Mouse (Mus musculus): ENCODE results near the gene 1300017J02Rik. TPM values are rescaled to one million over a fixed set of nuclear protein-coding genes. Genes with fewer than 3 reads are reported as not detected.
A peak's percentile ranks its signal among the peaks of the same experiment; 100 is the strongest.

1300017J02Rik gene
- polyA plus RNA-seq, 1 experiment from 2014 or later: not detected

GRCm38 (mm10) chr9:103230151-103230951 is 74.5 kb downstream of the 1300017J02Rik start, which contains the start of the genes Gm20425 and Trf:
Gene Gm20425 (minus strand): TSS chr9:103230307.
Gene Trf (minus strand): TSS chr9:103230444.
- Histone ChIP-seq H3K27me3 (ENCODE audit: control insufficient read depth, insufficient read depth, low read depth, low read length) (no peaks in the 10 kb centered on the region), H3K36me3 (ENCODE audit: control insufficient read depth, insufficient read depth, low read length) (no peaks in the 10 kb centered on the region), H3K9ac (ENCODE audit: low read depth, low read length) (peak within 1 kb of the TSS; percentile 30; the same call in 1 of the 2 replicates), H3K27ac (ENCODE audit: low read length) (peak within 1 kb of the TSS; percentile 28), H3K4me1 (ENCODE audit: control insufficient read depth, insufficient read depth, low read length) (peaks cover 3% of the 10 kb centered on the region; the same call in 1 of the 2 replicates), H3K9me3 (replicated peaks; ENCODE audit: control insufficient read depth, low read length, poor library complexity, severe bottlenecking) (no peaks in the 10 kb centered on the region), H3K4me3 (ENCODE audit: low read depth, low read length) (peak within 1 kb of the TSS; percentile 12; the same call in 1 of the 2 replicates), H3K4me2 (ENCODE audit: low read length) (peak within 1 kb of the TSS; percentile 35)
- ATAC-seq: peak; percentile 48
- 55% methylated on average over 29 of the region's 29 CpGs for WGBS

GRCm38 (mm10) chr9:103229037-103229867 is 75.6 kb downstream of the 1300017J02Rik start:
- no peak overlapping the region for H3K4me3 ChIP-seq (ENCODE audit: low read depth, low read length)
- WGBS: 87% methylated on average over 15 of the region's 15 CpGs

DNA sequence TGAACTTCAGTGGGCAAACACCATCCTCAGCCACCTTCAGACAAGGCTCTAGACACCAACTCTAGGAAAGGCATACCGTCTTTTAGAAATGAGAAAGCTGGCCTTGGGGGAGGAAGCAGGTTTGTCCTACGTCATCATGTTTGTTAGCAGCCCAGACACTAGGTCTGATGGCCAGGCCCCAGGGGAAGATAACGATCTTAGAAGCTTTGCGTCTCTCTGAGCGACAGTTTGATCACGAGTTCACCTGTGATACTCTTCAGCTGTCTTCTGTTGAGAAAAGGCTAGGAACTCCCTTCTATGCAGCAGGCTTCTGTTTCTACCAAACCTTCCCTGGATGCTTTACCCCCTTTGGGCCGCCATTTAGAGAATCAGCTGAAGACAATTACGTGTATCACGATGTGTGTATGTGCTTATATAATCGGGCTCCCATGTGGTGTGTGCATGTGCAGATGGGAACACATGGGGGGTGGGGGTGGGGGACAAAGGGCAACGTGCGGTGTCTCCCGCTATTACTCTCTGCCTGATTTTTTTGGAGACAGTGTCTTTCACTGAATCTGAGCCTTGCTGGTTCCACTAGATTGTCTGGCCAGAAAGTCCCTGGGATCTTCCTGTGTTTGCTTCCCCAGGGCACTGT is 76.4 kb downstream of the 1300017J02Rik start:
- ATAC-seq: no peak
- 89% methylated on average over 13 of the region's 13 CpGs for WGBS
- H3K4me3 ChIP-seq (ENCODE audit: low read depth, low read length): no peak overlapping the region
- no peaks in the 10 kb centered on the region for H3K27me3 ChIP-seq (ENCODE audit: control insufficient read depth, insufficient read depth, low read depth, low read length)
- H3K27ac ChIP-seq (ENCODE audit: low read length): no peak overlapping the region
- peaks cover 3% of the 10 kb centered on the region; the same call in 1 of the 2 replicates for H3K4me1 ChIP-seq (ENCODE audit: control insufficient read depth, insufficient read depth, low read length)
- H3K9ac ChIP-seq (ENCODE audit: low read depth, low read length): no peak overlapping the region
- no peaks in the 10 kb centered on the region for H3K9me3 ChIP-seq (replicated peaks; ENCODE audit: control insufficient read depth, low read length, poor library complexity, severe bottlenecking)
- H3K36me3 ChIP-seq (ENCODE audit: control insufficient read depth, insufficient read depth, low read length): no peaks in the 10 kb centered on the region
- H3K4me2 ChIP-seq (ENCODE audit: low read length): no peak overlapping the region

More at GRCm38 (mm10) chr9:103229037-103229867, 75.6 kb downstream of the 1300017J02Rik start:
- Histone ChIP-seq H3K9ac (ENCODE audit: low read depth, low read length) (no peak overlapping the region), H3K27me3 (ENCODE audit: control insufficient read depth, insufficient read depth, low read depth, low read length) (no peaks in the 10 kb centered on the region), H3K4me2 (ENCODE audit: low read length) (no peak overlapping the region), H3K27ac (ENCODE audit: low read length) (no peak overlapping the region), H3K4me1 (ENCODE audit: control insufficient read depth, insufficient read depth, low read length) (peaks cover 3% of the 10 kb centered on the region; the same call in 1 of the 2 replicates), H3K9me3 (replicated peaks; ENCODE audit: control insufficient read depth, low read length, poor library complexity, severe bottlenecking) (no peaks in the 10 kb centered on the region), H3K36me3 (ENCODE audit: control insufficient read depth, insufficient read depth, low read length) (no peaks in the 10 kb centered on the region)
- no peak for ATAC-seq

- Histone ChIP-seq H3K4me3 (ENCODE audit: low read depth, low read length) (no peak overlapping the region), H3K4me1 (ENCODE audit: control insufficient read depth, insufficient read depth, low read length) (peaks cover 3% of the 10 kb centered on the region; the same call in 1 of the 2 replicates), H3K9me3 (replicated peaks; ENCODE audit: control insufficient read depth, low read length, poor library complexity, severe bottlenecking) (no peaks in the 10 kb centered on the region), H3K9ac (ENCODE audit: low read depth, low read length) (no peak overlapping the region), H3K27me3 (ENCODE audit: control insufficient read depth, insufficient read depth, low read depth, low read length) (no peaks in the 10 kb centered on the region), H3K27ac (ENCODE audit: low read length) (no peak overlapping the region), H3K36me3 (ENCODE audit: control insufficient read depth, insufficient read depth, low read length) (no peaks in the 10 kb centered on the region), H3K4me2 (ENCODE audit: low read length) (no peak overlapping the region)
- 90% methylated on average over 16 of the region's 16 CpGs for WGBS
- no peak for ATAC-seq
These were observed 77.1 kb downstream of the 1300017J02Rik start for GRCm38 (mm10) chr9:103227760-103228159.

GRCm38 (mm10) chr9:103226806-103227205 is 78.1 kb downstream of the 1300017J02Rik start:
- H3K27ac ChIP-seq (ENCODE audit: low read length): no peak overlapping the region
- ATAC-seq: no peak
- H3K4me1 ChIP-seq (ENCODE audit: control insufficient read depth, insufficient read depth, low read length): peaks cover 3% of the 10 kb centered on the region; the same call in 1 of the 2 replicates
- 93% methylated on average over 15 of the region's 15 CpGs for WGBS
- H3K36me3 ChIP-seq (ENCODE audit: control insufficient read depth, insufficient read depth, low read length): no peaks in the 10 kb centered on the region
- H3K27me3 ChIP-seq (ENCODE audit: control insufficient read depth, insufficient read depth, low read depth, low read length): no peaks in the 10 kb centered on the region
- H3K4me3 ChIP-seq (ENCODE audit: low read depth, low read length): no peak overlapping the region
- no peak overlapping the region for H3K4me2 ChIP-seq (ENCODE audit: low read length)
- no peak overlapping the region for H3K9ac ChIP-seq (ENCODE audit: low read depth, low read length)
- H3K9me3 ChIP-seq (replicated peaks; ENCODE audit: control insufficient read depth, low read length, poor library complexity, severe bottlenecking): no peaks in the 10 kb centered on the region

DNA sequence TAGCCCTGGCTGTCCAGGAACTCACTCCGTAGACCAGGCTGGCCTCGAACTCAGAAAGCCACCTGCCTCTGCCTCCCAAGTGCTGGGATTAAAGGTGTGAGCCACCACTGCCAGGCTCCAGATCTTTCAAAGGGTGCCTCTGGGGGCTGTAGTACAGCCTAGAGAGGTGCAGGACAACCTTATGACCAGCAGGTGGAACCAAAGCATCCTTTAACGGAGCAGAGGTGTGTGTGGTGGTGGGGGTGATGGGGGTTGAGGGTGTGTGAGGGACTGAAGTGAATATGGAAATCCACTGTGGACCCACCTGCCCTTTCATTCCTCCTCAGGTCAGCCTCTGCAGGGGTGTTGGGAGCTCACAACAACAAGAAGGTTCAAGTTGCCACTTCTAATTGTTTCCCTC is 79.4 kb downstream of the 1300017J02Rik start:
- H3K4me2 ChIP-seq (ENCODE audit: low read length): no peak overlapping the region
- WGBS: 77% methylated on average over 3 of the region's 3 CpGs
- no peaks in the 10 kb centered on the region for H3K36me3 ChIP-seq (ENCODE audit: control insufficient read depth, insufficient read depth, low read length)
- ATAC-seq: no peak
- H3K9me3 ChIP-seq (replicated peaks; ENCODE audit: control insufficient read depth, low read length, poor library complexity, severe bottlenecking): no peaks in the 10 kb centered on the region
- no peak overlapping the region for H3K9ac ChIP-seq (ENCODE audit: low read depth, low read length)
- H3K4me1 ChIP-seq (ENCODE audit: control insufficient read depth, insufficient read depth, low read length): peaks cover 2% of the 10 kb centered on the region; the same call in 1 of the 2 replicates
- H3K27ac ChIP-seq (ENCODE audit: low read length): no peak overlapping the region
- H3K27me3 ChIP-seq (ENCODE audit: control insufficient read depth, insufficient read depth, low read depth, low read length): no peaks in the 10 kb centered on the region
- no peak overlapping the region for H3K4me3 ChIP-seq (ENCODE audit: low read depth, low read length)

DNA sequence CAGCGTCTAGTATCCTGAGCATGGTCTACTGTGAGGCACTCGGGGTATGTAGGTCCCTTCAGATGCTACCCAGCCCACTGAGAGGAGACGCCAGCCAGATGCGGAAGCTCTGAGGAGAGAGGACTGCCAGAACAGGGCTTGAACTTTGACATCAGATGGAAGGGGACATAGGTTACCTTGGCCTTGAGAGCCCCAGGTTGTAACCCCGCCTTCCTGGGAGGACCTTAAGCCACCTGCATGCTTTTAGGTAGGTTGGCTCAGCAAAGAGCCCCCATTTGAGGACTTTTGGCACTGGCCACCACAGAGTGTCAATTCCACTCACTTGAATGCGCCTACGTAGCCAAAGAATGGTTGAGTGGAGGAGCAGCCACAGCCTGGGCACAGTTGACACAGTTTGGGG is 80.2 kb downstream of the 1300017J02Rik start:
- Histone ChIP-seq H3K9ac (ENCODE audit: low read depth, low read length) (no peak overlapping the region), H3K9me3 (replicated peaks; ENCODE audit: control insufficient read depth, low read length, poor library complexity, severe bottlenecking) (no peaks in the 10 kb centered on the region), H3K27ac (ENCODE audit: low read length) (no peak overlapping the region), H3K4me3 (ENCODE audit: low read depth, low read length) (no peak overlapping the region), H3K27me3 (ENCODE audit: control insufficient read depth, insufficient read depth, low read depth, low read length) (no peaks in the 10 kb centered on the region), H3K4me1 (ENCODE audit: control insufficient read depth, insufficient read depth, low read length) (no peaks in the 10 kb centered on the region), H3K36me3 (ENCODE audit: control insufficient read depth, insufficient read depth, low read length) (no peaks in the 10 kb centered on the region), H3K4me2 (ENCODE audit: low read length) (no peak overlapping the region)
- no peak for ATAC-seq
- WGBS: 95% methylated on average over 7 of the region's 7 CpGs

DNA sequence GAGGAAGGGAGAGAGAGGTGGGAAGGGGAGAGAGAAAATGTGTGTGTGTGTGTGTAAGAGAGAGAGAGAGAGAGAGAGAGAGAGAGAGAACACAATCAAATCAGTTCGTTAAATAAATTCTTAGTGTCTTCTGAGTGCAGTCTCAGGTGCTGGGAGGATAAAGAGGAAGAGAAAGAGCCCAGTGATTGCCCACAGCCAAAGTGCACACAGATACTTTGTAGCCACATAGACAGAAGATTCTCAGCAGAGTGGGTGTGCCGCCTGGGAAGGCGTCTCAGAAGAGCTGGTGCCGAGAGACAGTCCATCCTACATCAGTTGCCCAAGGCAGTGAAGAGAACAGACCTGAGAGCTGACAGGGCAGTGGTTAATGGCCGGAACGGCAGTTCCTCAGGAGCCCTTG is 90.6 kb downstream of the 1300017J02Rik start:
- no peaks in the 10 kb centered on the region for H3K4me1 ChIP-seq (ENCODE audit: control insufficient read depth, insufficient read depth, low read length)
- no peak overlapping the region for H3K27ac ChIP-seq (ENCODE audit: low read length)
- no peak overlapping the region for H3K4me3 ChIP-seq (ENCODE audit: low read depth, low read length)
- no peaks in the 10 kb centered on the region for H3K36me3 ChIP-seq (ENCODE audit: control insufficient read depth, insufficient read depth, low read length)
- no peaks in the 10 kb centered on the region for H3K27me3 ChIP-seq (ENCODE audit: control insufficient read depth, insufficient read depth, low read depth, low read length)
- H3K4me2 ChIP-seq (ENCODE audit: low read length): no peak overlapping the region
- no peak overlapping the region for H3K9ac ChIP-seq (ENCODE audit: low read depth, low read length)
- H3K9me3 ChIP-seq (replicated peaks; ENCODE audit: control insufficient read depth, low read length, poor library complexity, severe bottlenecking): no peaks in the 10 kb centered on the region
- WGBS: 84% methylated on average over 6 of the region's 6 CpGs
- ATAC-seq: no peak
